Mouse (Mus musculus) urinary bladder, adult 2 months (tissue): ENCODE data around the gene Prkch. TPM values are rescaled to one million over a fixed set of nuclear protein-coding genes. Genes with fewer than 3 reads are reported as not detected.
A peak's percentile ranks its signal among the peaks of the same experiment; 100 is the strongest.

Experiments
- DNase-seq: peaks from one replicate; pipeline ENCODE4 v3.0.0; 2022; ENCODE audit warnings: low spot score
- polyA plus RNA-seq: library from polyadenylated mRNA; depleted of rRNA; stranded (reverse); fragments of >200 nt; gene quantifications from 2 replicates; pipeline ENCODE4 v1.2.3, GENCODE M21; 2012

Prkch gene
- polyA plus RNA-seq, 1 experiment, result 18.7 TPM

DNA sequence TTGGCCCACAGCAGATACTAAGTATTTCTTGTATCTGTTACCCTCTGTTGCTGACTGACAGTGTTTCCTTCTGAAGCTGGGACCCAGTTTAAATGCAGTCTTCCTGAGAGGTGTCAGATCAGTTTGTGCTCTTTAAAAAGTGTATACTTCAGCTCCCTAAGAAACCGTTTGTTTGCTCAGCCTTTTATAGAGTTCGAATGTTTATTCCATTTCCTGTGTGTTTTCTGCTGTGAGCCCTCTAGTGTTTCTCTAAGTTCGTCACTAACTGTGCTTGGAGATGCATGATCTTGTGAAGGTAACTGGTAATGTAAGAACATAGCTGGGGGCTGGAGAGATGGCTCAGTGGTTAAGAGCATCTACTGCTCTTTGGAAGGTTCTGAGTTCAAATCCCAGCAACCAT lies 27.1 kb downstream of the Prkch start:
- DNase-seq, result no peak

DNA sequence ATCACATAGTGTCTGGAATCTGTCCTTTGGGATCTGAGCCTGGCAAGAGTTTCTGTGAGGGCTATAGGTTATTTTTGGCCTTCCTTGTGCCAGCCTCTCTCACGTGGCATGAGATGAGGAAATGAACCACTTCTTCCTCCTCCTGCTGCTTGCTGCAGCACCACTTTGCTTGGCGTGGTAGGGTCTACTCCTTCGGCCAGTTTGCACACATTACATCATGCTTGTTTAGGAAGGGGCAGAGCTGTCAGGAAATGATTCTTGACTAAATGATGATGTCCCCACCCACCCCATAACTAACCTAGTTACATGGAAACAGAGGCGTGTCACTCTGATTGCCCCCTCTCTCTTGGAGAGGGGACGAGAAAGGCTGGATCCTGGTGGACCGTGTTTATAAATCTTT lies 28.6 kb downstream of the Prkch start:
- no peak for DNase-seq

GRCm38 (mm10) chr12:73617652-73618051 lies 33.1 kb downstream of the Prkch start:
- peak; percentile 50 for DNase-seq

DNA sequence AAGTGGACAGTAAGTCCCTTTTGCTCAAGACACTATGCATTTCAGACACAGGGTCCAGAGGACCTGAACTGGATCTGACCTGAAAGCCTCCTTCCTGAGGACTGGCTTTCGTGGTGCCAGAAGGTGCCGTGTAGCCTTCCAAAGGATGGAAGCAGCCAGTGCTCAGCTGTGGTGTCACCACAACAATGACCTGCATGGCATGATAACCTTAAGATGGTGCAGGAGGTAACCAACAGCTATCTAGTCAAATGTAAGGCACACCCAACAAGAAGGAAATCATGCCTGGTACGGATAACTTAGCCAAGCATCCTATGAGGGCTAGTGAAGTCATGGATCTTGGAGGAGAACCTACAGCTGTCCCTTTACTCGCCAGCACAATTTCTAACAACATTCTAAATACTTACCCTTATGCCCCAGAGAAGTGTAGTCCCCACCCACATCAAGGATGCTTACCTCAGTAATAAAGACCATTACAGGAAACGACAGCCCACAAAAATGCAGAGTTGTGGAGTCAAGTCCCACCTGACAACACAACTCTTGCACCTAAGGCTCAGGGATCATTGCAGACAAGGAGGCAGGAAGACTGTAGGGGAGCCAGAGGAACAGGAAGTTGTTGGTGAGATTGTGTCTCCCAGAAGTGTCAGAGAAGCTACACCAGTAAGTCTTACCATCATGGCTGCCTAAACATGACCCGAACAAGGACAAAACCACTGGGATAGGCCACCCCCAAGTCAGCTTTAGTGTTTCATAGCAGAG lies 40.9 kb downstream of the Prkch start:
- DNase-seq, result no peak

GRCm38 (mm10) chr12:73627902-73628301 lies 43.3 kb downstream of the Prkch start:
- DNase-seq, result no peak

GRCm38 (mm10) chr12:73630596-73630995 lies 46.0 kb downstream of the Prkch start:
- DNase-seq, result no peak

DNA sequence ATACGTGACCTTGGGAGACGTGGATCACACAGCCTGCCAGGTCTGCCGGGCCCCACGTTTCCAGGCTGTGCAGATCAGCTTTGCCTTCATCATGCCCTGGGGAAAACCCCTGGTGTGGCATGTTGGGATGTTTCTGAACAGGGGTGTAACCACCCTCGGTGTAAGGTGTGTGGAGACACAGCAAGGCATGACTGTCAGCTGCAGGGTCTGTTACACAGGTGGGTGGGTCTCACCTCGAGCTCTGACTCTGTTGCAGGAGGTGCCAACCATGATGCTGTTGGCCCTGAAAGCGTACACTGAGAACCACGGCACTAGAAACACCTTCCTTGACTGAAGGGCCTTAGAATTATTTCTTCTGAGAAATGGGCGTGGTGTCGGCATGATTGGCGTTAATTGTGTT lies 46.6 kb downstream of the Prkch start:
- DNase-seq, result no peak

DNA sequence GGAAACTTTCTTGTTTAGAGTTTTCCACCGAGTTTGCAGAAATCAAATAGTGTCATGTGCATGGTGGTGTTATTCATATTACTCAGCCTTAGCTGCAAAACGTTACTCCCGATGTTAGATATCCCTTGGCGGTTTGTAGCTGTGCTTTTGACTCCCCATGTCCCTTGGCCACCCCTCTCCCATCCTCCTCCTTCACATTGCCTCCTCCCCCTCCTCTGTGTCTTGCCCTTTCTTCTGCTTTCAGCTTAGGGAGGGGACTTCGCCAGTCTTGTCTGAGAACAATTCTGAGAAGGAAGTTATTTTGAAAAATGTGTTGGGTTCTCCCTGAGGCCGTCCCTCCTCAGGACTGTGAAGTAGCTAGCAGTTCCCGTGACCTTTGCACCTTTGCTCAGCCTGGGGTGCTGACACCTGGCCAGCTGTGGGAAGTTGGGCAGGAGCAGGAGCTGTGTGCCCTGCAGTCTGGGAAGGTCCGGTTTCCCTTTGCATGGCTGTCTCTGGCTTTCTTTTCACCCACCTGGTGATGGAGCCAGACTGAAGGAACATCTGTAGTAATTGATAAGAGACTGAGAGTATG lies 48.2 kb downstream of the Prkch start:
- no peak for DNase-seq

GRCm38 (mm10) chr12:73633707-73634106 lies 49.1 kb downstream of the Prkch start:
- DNase-seq, result no peak

- DNase-seq, result no peak
These were observed 55.0 kb downstream of the Prkch start for GRCm38 (mm10) chr12:73639571-73639970.

DNA sequence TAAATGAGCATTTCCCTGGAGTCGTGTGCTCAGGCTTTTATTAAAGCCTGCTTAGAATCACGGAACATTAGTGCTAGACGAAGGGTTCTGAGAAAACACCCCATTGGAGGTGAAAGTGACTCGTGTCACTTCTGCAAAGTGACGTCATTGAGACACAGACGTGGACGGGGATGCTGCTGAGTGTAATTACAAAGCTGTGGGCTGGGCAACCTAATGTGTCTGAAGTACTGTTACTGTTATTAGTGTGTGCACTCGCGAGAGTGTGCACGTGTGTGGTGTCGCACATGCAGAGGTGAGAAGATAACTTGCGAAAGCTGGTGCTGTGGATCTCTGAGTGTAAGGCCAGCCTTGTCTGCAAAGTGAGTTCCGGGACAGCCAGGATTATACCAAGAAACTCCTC lies 56.6 kb downstream of the Prkch start:
- DNase-seq, result no peak

GRCm38 (mm10) chr12:73645216-73645615 lies 60.6 kb downstream of the Prkch start:
- DNase-seq, result no peak

DNA sequence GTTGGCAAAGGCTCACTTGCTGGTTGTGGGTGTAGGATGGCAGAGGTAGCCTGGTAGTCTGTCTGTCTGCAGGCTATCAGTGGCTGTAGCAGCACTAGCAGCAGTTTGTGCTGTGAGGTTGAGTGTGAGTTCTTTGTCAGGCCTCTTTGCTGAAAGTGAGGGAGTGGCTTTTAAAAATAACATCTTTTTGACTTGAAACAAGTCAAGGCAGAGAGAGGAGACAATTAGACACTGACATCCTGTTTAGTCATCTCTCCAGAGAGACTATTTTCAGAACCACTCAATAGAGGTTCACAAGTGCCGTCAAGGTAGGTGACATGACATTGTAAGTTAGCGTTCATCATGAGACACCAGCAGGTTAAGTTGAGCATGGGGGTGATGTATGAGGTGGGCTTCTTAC lies 63.1 kb downstream of the Prkch start:
- no peak for DNase-seq

- no peak for DNase-seq
These were observed 72.1 kb downstream of the Prkch start for GRCm38 (mm10) chr12:73656568-73657204.

- no peak for DNase-seq
These were observed 78.8 kb downstream of the Prkch start for GRCm38 (mm10) chr12:73663421-73663820.

DNA sequence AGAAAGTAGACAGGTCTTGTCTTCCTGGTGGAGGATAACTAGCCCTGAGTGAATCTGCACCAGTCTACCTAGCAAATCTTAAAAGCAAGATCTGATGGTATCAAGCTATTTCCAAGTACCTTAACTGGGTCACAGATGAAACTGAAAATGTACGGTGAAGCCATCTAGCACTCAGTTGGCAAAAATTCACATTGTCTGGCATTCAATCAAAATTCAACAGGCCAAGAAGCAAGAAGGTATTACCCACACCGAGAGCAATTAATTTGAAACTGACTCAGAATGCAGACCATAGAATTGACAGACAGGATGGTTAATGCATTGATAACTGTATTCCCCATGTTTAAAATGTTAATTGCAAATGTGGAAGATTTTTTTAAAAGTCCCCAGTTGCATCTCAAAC lies 82.1 kb downstream of the Prkch start:
- no peak for DNase-seq

- DNase-seq, result no peak
These were observed 83.0 kb downstream of the Prkch start for GRCm38 (mm10) chr12:73667607-73668006.

GRCm38 (mm10) chr12:73670739-73671138 lies 86.1 kb downstream of the Prkch start:
- no peak for DNase-seq

DNA sequence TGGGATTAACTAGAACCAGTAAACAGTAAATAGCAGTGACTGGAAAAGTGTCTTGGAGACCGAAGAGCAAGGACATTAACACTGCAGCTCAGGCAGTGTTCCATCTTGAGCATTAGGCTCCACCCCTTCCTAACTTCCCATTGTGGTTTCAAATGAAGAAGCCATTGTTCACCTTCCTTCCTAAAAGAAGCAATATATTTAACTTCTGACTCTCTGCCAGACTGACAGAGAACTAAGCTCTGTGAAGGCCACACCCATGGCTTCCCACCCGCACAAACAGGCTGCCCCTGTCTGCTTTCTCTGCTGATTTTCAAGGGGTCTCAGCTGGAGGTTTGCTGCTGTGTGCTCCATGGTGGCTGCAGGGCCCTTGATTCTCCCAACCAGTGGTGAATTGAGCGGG lies 86.9 kb downstream of the Prkch start:
- no peak for DNase-seq

- DNase-seq, result no peak
These were observed 87.4 kb downstream of the Prkch start for GRCm38 (mm10) chr12:73672007-73672406.

DNA sequence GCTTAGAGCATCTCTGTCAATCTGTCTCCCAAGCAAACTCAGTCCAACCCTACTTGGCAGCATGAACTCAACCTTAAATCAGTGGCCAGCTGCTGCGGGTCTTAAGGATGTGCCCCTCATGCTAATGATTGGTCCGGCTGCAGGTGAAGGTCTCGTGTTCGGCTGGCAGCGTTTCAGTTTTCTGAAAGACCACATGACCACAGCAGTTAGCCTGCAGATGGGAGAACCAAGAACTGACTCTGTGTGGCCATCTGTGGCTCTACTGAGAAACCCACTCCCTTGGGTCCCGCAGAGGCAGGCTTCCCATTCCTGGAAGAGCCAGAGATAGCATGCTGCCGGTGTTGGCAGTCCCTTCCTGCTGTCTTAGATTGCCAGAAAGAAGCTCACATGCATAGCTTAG lies 89.2 kb downstream of the Prkch start:
- no peak for DNase-seq

- DNase-seq, result no peak
These were observed 90.6 kb downstream of the Prkch start for GRCm38 (mm10) chr12:73675212-73675611.

DNA sequence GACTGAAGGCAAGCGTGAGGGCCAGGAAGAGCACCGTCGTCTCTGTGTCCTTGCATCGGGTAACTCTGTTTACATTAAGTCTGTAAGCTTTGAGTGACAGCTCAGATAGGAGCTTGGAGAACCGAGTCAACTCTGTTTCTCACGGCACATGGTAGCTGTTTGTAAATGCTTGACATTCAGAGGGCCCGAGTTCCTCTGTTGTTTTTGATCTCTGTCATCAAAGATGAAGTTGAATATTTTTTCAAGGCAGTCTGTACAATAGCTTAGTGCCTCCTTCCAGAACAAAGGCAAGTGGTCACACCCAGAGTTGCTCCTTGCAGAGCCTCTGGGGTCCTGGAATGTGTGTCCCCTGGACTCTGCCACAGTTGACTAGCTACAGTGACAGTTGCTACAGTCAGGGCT lies 94.8 kb downstream of the Prkch start:
- no peak for DNase-seq
